Mouse (Mus musculus) thymus, postnatal 10 days (tissue): Measurements from ENCODE around the gene Tulp4.
"Not testable (repeated sequence)": the region's sequence is repeated elsewhere in the genome, so short reads cannot be mapped to it uniquely, and the experiment has no call there.

Experiments
- DNase-seq, 2 experiments: peaks; one replicate each; pipeline ENCODE4 v3.0.0; 2021; ENCODE audit warnings: low spot score in 2 of 2

Tulp4 gene

DNA sequence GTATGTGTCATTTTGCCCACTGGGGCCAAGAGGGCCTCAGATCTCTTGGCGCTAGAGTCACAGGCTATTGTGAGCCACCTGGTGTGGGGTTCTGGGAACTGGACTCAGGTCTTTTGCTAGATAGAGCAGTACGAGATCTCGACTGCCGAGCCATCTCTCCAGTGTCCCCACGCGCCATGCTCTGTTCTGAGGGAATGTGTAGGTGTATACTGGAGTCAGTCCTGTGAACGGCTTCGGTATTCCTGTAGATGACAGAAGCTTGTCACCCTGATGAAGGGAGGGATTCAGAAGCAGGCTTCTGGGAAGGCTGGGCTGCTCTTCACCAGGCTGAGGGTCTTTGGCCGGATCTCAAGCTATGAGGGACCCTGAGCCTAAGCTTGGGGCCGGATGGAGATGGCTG, 173.5 kb downstream of the Tulp4 start:
- not testable (repeated sequence) for DNase-seq

DNA sequence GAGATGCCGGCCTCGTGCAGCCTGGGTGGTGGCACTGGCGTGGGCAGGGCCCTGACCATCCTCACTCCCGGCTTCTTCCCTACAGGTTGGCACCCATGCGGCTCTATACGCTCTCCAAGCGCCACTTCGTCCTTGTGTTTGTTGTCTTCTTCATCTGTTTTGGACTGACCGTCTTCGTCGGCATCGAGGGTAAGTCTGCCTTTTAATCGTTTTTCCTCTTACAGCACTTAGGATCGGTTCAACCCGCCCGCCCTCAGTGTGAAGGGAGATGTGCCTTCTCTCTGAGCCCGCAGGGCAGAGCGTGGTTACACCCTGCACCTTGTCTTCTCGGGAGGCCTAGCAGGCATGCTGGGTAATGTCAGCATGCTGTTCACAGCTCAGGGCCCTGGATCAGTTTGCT, 174.3 kb downstream of the Tulp4 start:
- not testable (repeated sequence) for DNase-seq

DNA sequence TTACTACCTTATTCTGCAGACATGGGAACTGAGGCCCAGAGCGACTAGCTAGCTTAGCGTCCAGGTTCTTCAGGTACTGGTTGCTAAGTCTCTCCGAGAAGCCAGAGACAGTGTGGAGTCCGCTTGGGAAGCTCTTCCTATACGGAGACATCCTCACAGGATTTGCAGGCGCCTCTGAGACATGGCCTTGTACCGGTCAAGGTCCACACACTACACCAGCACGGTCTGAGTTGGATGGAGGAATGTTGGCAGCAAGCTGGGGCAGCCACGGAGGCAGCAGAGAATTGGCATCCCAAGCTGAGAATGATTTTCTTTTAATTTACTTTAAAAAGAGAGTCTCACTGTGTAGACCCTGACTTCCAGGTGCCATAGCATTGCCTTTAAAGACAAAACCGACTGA, 176.9 kb downstream of the Tulp4 start:
- not testable (repeated sequence) for DNase-seq

DNA sequence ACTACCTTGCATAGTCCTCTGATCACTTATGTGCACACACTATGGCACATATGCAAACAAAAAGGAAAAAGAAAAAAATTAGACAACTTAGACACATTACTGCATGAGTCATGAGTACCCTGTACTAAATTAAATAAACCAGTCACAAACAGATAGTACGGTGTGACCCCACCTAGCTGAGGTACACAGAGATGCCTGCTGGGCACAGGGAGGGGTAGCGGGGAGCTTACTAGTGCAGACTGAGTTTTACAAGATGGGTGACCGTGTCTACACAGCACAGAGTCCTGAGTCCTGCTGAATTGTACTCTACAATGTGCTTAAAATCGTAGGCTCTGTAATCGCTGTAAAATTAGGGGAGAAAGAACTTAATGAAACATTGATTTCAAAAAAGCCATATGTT, 179.9 kb downstream of the Tulp4 start:
- not testable (repeated sequence) for DNase-seq

DNA sequence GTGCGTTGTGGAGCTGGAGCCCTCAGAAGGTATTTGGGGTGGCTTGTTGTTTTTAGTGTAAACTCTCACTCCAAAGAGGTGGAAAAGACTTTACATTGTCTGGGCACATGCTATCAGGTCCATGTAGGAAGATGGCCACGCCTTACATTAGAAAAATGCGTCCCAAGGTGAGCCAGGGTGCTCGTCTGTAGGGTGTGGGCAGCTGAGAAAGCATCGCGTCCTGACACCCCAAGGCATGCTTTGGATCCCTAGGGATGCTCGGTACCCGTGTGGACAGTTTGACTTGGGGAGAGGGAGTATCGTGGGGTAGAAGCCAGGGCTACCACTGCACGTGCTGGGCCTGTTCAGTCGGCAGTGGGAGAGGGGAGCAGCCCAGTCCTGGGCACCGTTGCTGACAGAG, 182.8 kb downstream of the Tulp4 start:
- not testable (repeated sequence) for DNase-seq

DNA sequence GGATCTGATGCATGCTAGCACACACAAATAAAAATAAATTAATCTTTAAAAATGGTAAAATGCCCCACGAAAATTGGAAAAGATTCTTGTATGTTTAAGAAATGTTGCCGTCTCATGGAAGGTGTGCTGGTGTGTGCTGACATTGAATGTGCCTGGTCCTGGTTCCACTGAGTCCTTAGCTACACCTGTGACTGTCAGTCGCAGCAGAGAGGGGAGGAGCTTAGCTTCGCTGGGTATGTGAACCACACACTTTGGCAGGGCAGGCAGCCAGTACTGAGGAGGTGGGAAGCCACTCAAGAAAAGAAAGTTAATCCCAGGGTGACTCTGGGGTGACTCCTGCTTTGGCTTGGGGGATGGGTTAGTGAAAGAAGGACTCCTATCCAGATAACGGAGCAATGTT, 187.6 kb downstream of the Tulp4 start:
- not testable (repeated sequence) for DNase-seq

DNA sequence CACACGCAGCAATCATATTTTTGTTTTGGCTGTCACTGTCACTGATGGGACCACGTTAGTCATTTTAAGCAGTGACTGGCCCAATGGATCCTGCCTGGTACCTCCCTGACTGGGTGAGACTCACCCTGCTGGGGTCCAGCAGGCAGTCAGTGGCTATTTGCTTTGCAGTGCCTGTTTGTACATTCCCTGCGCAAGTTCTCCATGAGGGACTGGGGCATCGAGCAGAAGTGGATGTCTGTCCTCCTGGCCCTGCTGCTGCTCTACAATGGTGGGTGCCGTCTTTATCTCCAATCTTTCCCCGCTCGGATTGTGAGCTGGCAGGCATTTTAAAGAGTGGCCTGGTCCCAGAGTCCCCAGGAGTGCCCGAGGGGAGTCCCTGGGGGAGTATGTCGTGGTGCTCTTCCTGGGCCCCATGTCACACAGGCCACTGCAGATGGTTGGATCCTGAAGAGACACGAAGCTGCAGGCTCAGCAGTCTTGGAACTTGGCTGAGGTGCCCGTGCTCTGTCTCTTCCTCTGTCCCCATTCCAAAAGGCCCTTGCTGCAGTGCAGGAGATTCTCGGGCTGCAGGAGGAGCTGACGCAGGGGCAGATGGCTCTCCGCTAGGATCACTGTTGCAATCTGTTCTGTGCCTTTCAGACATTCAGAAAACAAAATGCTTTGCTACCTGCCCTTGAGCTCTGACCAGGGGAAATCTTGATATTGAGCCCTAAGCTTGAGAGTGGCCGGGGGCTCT, 191.0 kb downstream of the Tulp4 start:
- DNase-seq = not testable (repeated sequence)

DNA sequence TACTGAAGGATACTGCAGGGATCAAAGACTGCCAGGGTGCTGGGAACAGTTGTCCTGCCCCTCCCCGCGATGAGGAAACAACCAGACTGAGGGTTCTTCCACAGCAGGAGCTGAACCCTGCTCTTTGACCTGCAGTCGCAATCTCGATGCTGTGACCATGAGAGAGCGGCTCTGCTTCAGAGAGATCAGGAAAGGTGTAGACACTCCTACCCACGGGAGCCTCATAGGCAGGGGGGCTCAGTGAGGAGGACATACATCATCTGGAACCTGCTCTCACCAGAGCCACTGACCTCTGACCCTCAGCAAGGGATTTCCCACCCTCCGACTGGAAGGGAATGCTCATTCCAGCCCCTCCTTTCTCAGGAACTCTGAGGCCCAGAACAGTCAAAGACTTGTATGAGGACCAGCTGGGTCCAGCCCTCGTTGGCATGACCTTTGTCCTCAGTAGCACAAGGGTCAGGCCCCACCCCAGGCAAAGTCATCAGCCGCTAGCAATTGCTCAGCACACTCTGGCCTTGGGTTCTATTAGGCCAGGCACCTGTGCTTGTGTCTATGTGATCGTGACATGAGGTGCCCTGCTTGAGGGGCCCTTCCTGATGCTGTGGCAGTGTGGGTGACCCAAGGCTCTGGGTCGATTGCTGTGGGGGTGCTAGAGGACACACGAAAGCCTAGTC, 194.1 kb downstream of the Tulp4 start:
- not testable (repeated sequence) for DNase-seq
